Mouse (Mus musculus): Measurements from ENCODE around the gene B130006D01Rik. TPM values are rescaled to one million over a fixed set of nuclear protein-coding genes. Genes with fewer than 3 reads are reported as not detected.

The B130006D01Rik gene
- polyA plus RNA-seq, 1 experiment: 0.09 TPM

DNA sequence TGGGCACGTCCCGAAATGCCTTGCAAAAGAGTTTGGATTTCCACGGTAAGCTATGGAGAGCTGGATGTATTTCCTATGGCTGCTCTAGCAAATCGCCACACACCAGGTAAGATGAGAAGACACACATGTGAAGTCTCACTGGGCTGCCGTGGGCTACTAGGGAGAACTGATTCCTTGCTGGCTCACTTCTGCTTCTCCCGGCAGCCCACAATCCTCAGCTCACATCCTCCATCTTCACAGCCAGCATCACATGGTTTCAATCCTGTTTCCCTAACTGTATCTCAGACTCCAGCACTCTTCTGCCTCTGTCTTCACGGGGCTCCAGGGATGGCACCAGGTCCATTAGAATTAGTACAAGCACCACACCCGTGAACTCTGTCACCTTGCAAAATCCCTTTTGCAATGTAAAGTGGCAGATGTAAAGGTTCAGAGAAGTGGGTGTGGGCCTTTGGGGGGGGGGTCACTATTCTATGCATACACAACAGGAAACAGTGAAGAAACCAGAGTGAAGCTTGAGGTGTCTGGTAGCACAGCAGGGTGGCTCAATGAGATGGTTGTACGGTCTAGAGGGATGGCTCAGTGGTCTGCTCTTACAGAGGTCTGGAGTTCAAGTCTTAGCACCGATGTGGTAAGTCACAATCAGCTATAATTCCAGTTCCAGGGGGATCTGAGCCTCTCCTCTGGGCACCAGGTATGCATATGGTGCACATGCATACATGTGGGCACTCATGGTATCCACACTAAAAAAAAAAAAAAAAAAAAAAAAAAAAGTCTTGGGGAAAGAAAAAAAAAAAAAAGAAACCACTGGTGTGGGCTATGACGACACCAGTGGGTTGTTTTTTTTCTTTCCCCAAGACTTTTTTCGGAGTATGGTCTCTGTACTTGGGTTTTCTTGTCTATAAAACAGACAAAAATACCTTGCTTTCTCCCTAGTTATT is 19.1 kb upstream of the B130006D01Rik start:
- H3K4me1 ChIP-seq (ENCODE audit: control insufficient read depth, insufficient read depth, low read length): no peaks in the 10 kb centered on the region
- H3K4me3 ChIP-seq (ENCODE audit: control insufficient read depth, low read depth, low read length): no peak overlapping the region
- no peak overlapping the region for H3K27ac ChIP-seq (ENCODE audit: control insufficient read depth, insufficient read depth, low read depth, low read length)
- H3K36me3 ChIP-seq (ENCODE audit: control insufficient read depth, insufficient read depth, low read length): no peaks in the 10 kb centered on the region
- no peaks in the 10 kb centered on the region for H3K27me3 ChIP-seq (ENCODE audit: control insufficient read depth, insufficient read depth, low read length)
- no peak for TF ChIP-seq CTCF (IDR thresholded peaks at IDR 0.05; ENCODE audit: control insufficient read depth, insufficient read depth, insufficient replicate concordance, low read depth, low read length)
- TF ChIP-seq POLR2A (IDR thresholded peaks at IDR 0.05; ENCODE audit: control insufficient read depth, low read depth, low read length): no peak

DNA sequence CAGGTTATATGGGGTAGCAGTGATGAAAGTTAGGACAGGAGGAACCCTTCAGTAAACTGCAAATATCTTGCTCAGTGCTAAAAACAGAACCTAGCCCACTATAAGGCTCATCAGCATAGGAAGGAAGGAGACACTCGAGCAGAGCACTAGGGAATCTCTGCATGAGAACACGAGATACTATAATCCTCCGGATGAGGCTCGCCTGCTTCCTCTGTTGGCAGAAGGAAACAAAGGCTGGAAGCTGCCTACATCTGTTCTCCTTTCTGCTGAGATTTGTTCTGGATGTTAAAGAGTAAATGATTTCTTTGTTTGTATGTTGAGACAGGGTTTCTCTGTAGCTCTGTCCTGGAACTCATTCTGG is 18.4 kb upstream of the B130006D01Rik start:
- no peaks in the 10 kb centered on the region for H3K36me3 ChIP-seq (ENCODE audit: control insufficient read depth, insufficient read depth, low read length)
- TF ChIP-seq POLR2A (IDR thresholded peaks at IDR 0.05; ENCODE audit: control insufficient read depth, low read depth, low read length) (no peak), CTCF (IDR thresholded peaks at IDR 0.05; ENCODE audit: control insufficient read depth, insufficient read depth, insufficient replicate concordance, low read depth, low read length) (no peak)
- no peak overlapping the region for H3K4me3 ChIP-seq (ENCODE audit: control insufficient read depth, low read depth, low read length)
- no peaks in the 10 kb centered on the region for H3K27me3 ChIP-seq (ENCODE audit: control insufficient read depth, insufficient read depth, low read length)
- H3K27ac ChIP-seq (ENCODE audit: control insufficient read depth, insufficient read depth, low read depth, low read length): no peak overlapping the region
- H3K4me1 ChIP-seq (ENCODE audit: control insufficient read depth, insufficient read depth, low read length): no peaks in the 10 kb centered on the region

DNA sequence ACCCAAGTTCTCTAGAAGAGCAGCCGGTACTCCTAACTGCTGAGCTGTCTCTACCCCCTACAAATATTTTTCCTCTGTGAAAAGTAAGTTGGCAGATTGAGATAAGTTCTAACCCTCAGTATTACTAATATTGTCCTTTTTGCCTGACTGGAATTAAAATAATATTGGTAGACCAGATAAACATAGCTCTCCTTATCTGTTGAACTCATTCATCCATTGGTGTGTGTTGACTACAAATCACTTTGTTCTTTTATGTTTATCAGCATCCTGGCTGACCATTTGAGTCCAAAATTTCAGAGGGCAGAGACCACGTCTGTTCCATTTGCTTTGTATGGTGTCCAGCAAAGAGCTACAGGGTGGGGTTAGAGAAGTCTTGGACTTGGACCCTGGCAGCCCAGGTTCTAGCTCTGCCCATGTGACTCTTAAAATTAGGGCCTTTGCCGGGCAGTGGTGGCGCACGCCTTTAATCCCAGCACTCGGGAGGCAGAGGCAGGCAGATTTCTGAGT is 13.8 kb upstream of the B130006D01Rik start:
- Histone ChIP-seq H3K27ac (ENCODE audit: control insufficient read depth, insufficient read depth, low read depth, low read length) (no peak overlapping the region), H3K36me3 (ENCODE audit: control insufficient read depth, insufficient read depth, low read length) (no peaks in the 10 kb centered on the region), H3K27me3 (ENCODE audit: control insufficient read depth, insufficient read depth, low read length) (no peaks in the 10 kb centered on the region), H3K4me3 (ENCODE audit: control insufficient read depth, low read depth, low read length) (no peak overlapping the region), H3K4me1 (ENCODE audit: control insufficient read depth, insufficient read depth, low read length) (peaks cover 8% of the 10 kb centered on the region)
- TF ChIP-seq CTCF (IDR thresholded peaks at IDR 0.05; ENCODE audit: control insufficient read depth, insufficient read depth, insufficient replicate concordance, low read depth, low read length) (no peak), POLR2A (IDR thresholded peaks at IDR 0.05; ENCODE audit: control insufficient read depth, low read depth, low read length) (no peak)

DNA sequence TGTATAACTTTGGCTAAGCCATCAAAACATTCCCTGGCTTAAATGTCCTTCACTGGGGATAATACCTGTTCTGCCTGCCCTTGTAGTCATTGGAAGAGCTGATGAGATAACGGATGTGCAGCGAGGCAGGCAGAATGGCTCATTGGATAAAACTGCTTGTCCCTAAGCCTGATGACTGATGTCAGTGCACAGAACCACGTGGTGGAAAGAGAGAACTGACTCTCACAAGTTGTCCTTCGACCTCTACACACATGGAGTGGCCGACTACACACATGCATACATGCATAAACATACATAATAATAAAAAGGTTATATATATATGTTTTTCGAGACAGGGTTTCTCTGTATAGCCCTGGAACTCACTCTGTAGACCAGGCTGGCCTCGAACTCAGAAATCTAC is 12.9 kb upstream of the B130006D01Rik start:
- Histone ChIP-seq H3K27me3 (ENCODE audit: control insufficient read depth, insufficient read depth, low read length) (no peaks in the 10 kb centered on the region), H3K36me3 (ENCODE audit: control insufficient read depth, insufficient read depth, low read length) (no peaks in the 10 kb centered on the region), H3K4me1 (ENCODE audit: control insufficient read depth, insufficient read depth, low read length) (peaks cover 8% of the 10 kb centered on the region), H3K27ac (ENCODE audit: control insufficient read depth, insufficient read depth, low read depth, low read length) (no peak overlapping the region), H3K4me3 (ENCODE audit: control insufficient read depth, low read depth, low read length) (no peak overlapping the region)
- no peak for TF ChIP-seq POLR2A (IDR thresholded peaks at IDR 0.05; ENCODE audit: control insufficient read depth, low read depth, low read length)
- no peak for TF ChIP-seq CTCF (IDR thresholded peaks at IDR 0.05; ENCODE audit: control insufficient read depth, insufficient read depth, insufficient replicate concordance, low read depth, low read length)

DNA sequence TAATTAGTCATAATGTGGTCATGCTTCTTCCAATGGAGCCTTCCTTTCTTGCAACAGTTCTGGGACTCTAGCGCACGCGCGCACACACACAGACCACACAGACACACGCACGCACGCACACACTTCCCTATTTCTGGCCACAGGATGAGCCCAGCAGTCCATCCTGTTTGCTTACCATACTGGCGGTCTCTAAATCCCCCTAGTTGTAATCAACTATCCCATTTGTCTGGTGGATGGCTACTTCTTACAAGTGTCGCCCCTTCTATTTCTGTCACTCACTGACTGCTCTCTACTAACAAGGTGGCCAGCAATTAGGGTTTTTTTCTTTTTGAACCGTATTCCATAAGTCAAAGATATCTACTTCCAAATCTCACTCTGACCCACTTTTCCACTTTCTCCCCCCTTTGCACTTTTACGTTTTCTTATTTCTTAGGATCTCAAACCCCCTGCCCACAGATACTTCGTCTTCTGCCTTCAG is 11.3 kb upstream of the B130006D01Rik start:
- Histone ChIP-seq H3K36me3 (ENCODE audit: control insufficient read depth, insufficient read depth, low read length) (no peaks in the 10 kb centered on the region), H3K4me1 (ENCODE audit: control insufficient read depth, insufficient read depth, low read length) (peaks cover 8% of the 10 kb centered on the region), H3K4me3 (ENCODE audit: control insufficient read depth, low read depth, low read length) (peak overlapping the region; percentile 83), H3K27ac (ENCODE audit: control insufficient read depth, insufficient read depth, low read depth, low read length) (peak overlapping the region; percentile 63), H3K27me3 (ENCODE audit: control insufficient read depth, insufficient read depth, low read length) (no peaks in the 10 kb centered on the region)
- TF ChIP-seq POLR2A (IDR thresholded peaks at IDR 0.05; ENCODE audit: control insufficient read depth, low read depth, low read length) (no peak), CTCF (IDR thresholded peaks at IDR 0.05; ENCODE audit: control insufficient read depth, insufficient read depth, insufficient replicate concordance, low read depth, low read length) (no peak)

DNA sequence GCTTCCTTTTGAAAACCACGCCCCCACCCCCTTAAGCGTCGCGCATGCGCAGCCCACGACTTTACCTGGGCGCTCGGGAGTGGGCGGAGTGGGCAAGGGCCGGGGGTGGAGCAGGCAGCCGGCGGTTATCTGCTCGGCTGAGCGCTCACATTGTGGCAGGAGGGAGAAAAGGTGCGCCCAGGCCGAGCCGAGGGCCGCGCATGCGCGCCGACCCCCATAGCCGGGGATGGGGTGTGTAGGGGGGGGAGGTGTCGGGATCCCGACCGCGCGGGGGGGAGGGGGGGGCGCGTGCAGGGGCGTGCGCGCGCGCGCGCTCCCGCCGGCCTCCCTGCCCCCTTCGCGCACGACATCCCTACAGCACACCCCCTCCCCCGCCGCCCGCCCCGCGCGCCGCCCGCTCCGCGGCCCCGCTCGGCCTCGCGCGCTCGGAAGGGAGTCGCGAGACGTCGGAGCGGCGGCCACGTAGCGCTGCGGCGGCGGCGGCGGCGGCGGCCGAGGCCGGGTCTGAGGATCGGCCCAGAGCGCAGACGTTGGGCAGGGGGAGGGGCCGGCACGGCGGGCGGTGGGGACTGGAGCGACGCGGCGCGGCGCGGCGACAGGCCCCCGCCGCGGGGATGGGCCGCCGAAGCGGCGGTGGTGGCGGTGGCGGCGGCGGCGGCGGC is 10.7 kb upstream of the B130006D01Rik start, which contains the start of gene Zfp652:
Zfp652 (plus strand) TSS at position 111 of the 662 bp plus-strand sequence.
- H3K4me3 ChIP-seq (ENCODE audit: control insufficient read depth, low read depth, low read length): peak within 1 kb of the TSS; percentile 91
- peak within 1 kb of the TSS; percentile 93 for H3K27ac ChIP-seq (ENCODE audit: control insufficient read depth, insufficient read depth, low read depth, low read length)
- H3K4me1 ChIP-seq (ENCODE audit: control insufficient read depth, insufficient read depth, low read length): peaks cover 8% of the 10 kb centered on the region
- TF ChIP-seq CTCF (IDR thresholded peaks at IDR 0.05; ENCODE audit: control insufficient read depth, insufficient read depth, insufficient replicate concordance, low read depth, low read length) (no peak), POLR2A (IDR thresholded peaks at IDR 0.05; ENCODE audit: control insufficient read depth, low read depth, low read length) (no peak)
- no peaks in the 10 kb centered on the region for H3K27me3 ChIP-seq (ENCODE audit: control insufficient read depth, insufficient read depth, low read length)
- no peaks in the 10 kb centered on the region for H3K36me3 ChIP-seq (ENCODE audit: control insufficient read depth, insufficient read depth, low read length)
